21 mouse cellular contexts compared by ENCODE assay signal in genomic region chr19:32465228-32465627, GRCm38 (mm10). TPM values are rescaled to one million over a fixed set of nuclear protein-coding genes. Genes with fewer than 3 reads are reported as not detected.
DNase-seq lines count a peak whose midpoint lies in the region; ATAC-seq and TF ChIP-seq lines count a peak whose summit lies in the region.
"Had no signal": no experiment of that assay in that cellular context is flagged by ENCODE, and none has a peak within 500 bp of the region (broad histone marks: within the 10 kb centered on the region; RNA-seq: fewer than 3 reads in every experiment).

No protein-coding gene starts in this region.

- H3K36me3 ChIP-seq in midbrain, postnatal 0 days (ENCODE audit: insufficient read depth, low read length), result no peaks in the 10 kb centered on the region
- H3K36me3 ChIP-seq: embryonic facial prominence, embryonic 15.5 days; forebrain, embryonic 15.5 days; heart, embryonic 10.5 days; hindbrain, embryonic 10.5 days; midbrain, embryonic 12.5 days had no signal

- no peak overlapping the region for H3K4me3 ChIP-seq in midbrain, postnatal 0 days (ENCODE audit: low read depth, low read length)
- H3K4me3 ChIP-seq: embryonic facial prominence, embryonic 15.5 days; forebrain, embryonic 15.5 days; heart, embryonic 10.5 days; hindbrain, embryonic 10.5 days; midbrain, embryonic 12.5 days had no signal

- TF ChIP-seq CTCF in midbrain, postnatal 0 days (IDR thresholded peaks at IDR 0.05), result no peak

- no peak overlapping the region for H3K4me2 ChIP-seq in midbrain, postnatal 0 days (ENCODE audit: low read depth, low read length, poor library complexity, severe bottlenecking)
- H3K4me2 ChIP-seq: embryonic facial prominence, embryonic 15.5 days; forebrain, embryonic 15.5 days; midbrain, embryonic 12.5 days had no signal

- 85% methylated on average over 4 of the region's 4 CpGs for WGBS in midbrain, postnatal 0 days

- ATAC-seq in megakaryocyte progenitor cell, adult 5-6 weeks (replicated peaks; ENCODE audit: poor library complexity), result peak; percentile 39
- ATAC-seq in erythroid progenitor cell, adult 5-6 weeks (replicated peaks; ENCODE audit: low FRiP score, poor library complexity, severe bottlenecking), result no peak
- ATAC-seq in midbrain, postnatal 0 days (ENCODE audit: low FRiP score), result no peak
- ATAC-seq: forebrain, embryonic 15.5 days; hindbrain, embryonic 16.5 days had no signal

- H3K27me3 ChIP-seq in midbrain, postnatal 0 days (ENCODE audit: insufficient read depth, low read length), result no peaks in the 10 kb centered on the region
- H3K27me3 ChIP-seq: embryonic facial prominence, embryonic 15.5 days; forebrain, embryonic 15.5 days; midbrain, embryonic 12.5 days had no signal

- H3K27ac ChIP-seq in midbrain, postnatal 0 days (ENCODE audit: low read depth, low read length), result no peak overlapping the region
- H3K27ac ChIP-seq: embryonic facial prominence, embryonic 15.5 days; forebrain, embryonic 15.5 days; heart, embryonic 10.5 days; hindbrain, embryonic 10.5 days; macrophage; midbrain, embryonic 12.5 days had no signal

- H3K9me3 ChIP-seq in midbrain, postnatal 0 days (ENCODE audit: low read length), result no peaks in the 10 kb centered on the region
- H3K9me3 ChIP-seq: embryonic facial prominence, embryonic 15.5 days; forebrain, embryonic 15.5 days; heart, embryonic 10.5 days; hindbrain, embryonic 10.5 days; midbrain, embryonic 12.5 days had no signal

- no peak overlapping the region for H3K9ac ChIP-seq in midbrain, postnatal 0 days (replicated peaks; ENCODE audit: low read length, poor library complexity, severe bottlenecking)
- H3K9ac ChIP-seq: embryonic facial prominence, embryonic 15.5 days; forebrain, embryonic 15.5 days; midbrain, embryonic 12.5 days had no signal

- no peaks in the 10 kb centered on the region for H3K4me1 ChIP-seq in midbrain, postnatal 0 days (ENCODE audit: insufficient read depth, low read length)
- H3K4me1 ChIP-seq: embryonic facial prominence, embryonic 15.5 days; forebrain, embryonic 15.5 days; heart, embryonic 10.5 days; hindbrain, embryonic 10.5 days; midbrain, embryonic 12.5 days had no signal

- DNase-seq in T-cell, adult 2 months (ENCODE audit: low spot score), result peak; percentile 59
- peak; percentile 17 to 33 for DNase-seq in thymus, postnatal 10 days (ENCODE audit: low spot score in 2 of 2)
- DNase-seq in spleen, adult 12 weeks (ENCODE audit: low spot score), result no peak
- DNase-seq in midbrain, postnatal 0 days (ENCODE audit: low spot score), result no peak
- no peak for DNase-seq in spleen, postnatal 10 days (ENCODE audit: low spot score in 2 of 2)
- DNase-seq: adrenal gland, adult 8-10 months; cerebellum, adult 18-20 months; cerebellum, postnatal 14 days; kidney, adult 18-20 months; kidney, postnatal 10 days; right cerebral cortex, postnatal 14 days; spleen, adult 18-20 months had no signal

RNA-seq across cellular contexts. Expression of gene Rpl9-ps6, which starts 1.1 kb away (rescaled TPM):
- total RNA-seq in megakaryocyte progenitor cell, adult 5-6 weeks (2015), result 253 and 285 TPM in 2 replicates
- 104 and 124 TPM in 2 replicates for total RNA-seq in megakaryocyte progenitor cell, adult 5-6 weeks (2017)
- total RNA-seq in erythroid progenitor cell, adult 5-6 weeks (2015; ENCODE audit: low replicate concordance), result 84.7 and 123 TPM in 2 replicates
- 19.6 and 57.5 TPM in 2 replicates for total RNA-seq in erythroid progenitor cell, adult 5-6 weeks (2017; ENCODE audit: low replicate concordance)
- 39.8 and 71.7 TPM in 2 replicates for total RNA-seq in midbrain, postnatal 0 days (2014; rRNA removed)
- polyA plus RNA-seq in midbrain, postnatal 0 days (2015; fragmentation: Nextera tagmentation; extraction: Ambion mirVana), result 48.9 and 51.6 TPM in 2 replicates

RNA-seq across cellular contexts. Expression of gene Minpp1, which starts 20.3 kb away (rescaled TPM):
- total RNA-seq in megakaryocyte progenitor cell, adult 5-6 weeks (2015), result 58.3 and 67.6 TPM in 2 replicates
- 45.6 and 53.2 TPM in 2 replicates for total RNA-seq in megakaryocyte progenitor cell, adult 5-6 weeks (2017)
- 55.3 and 67.4 TPM in 2 replicates for total RNA-seq in erythroid progenitor cell, adult 5-6 weeks (2015; ENCODE audit: low replicate concordance)
- 49.5 and 71.1 TPM in 2 replicates for total RNA-seq in erythroid progenitor cell, adult 5-6 weeks (2017; ENCODE audit: low replicate concordance)
- total RNA-seq in midbrain, postnatal 0 days (2014; rRNA removed), result 92.6 and 122 TPM in 2 replicates
- 63.1 and 70.2 TPM in 2 replicates for polyA plus RNA-seq in midbrain, postnatal 0 days (2015; fragmentation: Nextera tagmentation; extraction: Ambion mirVana)

Comparison
In these comparisons a context has a peak if more than half of its experiments do, and no peak if none do; other contexts are left out.
1. DNase-seq: peak in T-cell, adult 2 months (single experiment) and thymus, postnatal 10 days (2 of 2); none in spleen, adult 12 weeks (single experiment), midbrain, postnatal 0 days (single experiment) and spleen, postnatal 10 days (0 of 2).